Mouse (Mus musculus) stomach, postnatal 0 days (tissue): Measurements from ENCODE around the gene Efcab1.

Experiments
- CTCF ChIP-seq: IDR thresholded peaks from 2 replicates; pipeline ENCODE4 v1.5.1; 2016; ENCODE audit warnings: antibody characterized with exemption, low read depth, mild to moderate bottlenecking, moderate library complexity
- EP300 ChIP-seq: optimal IDR thresholded peaks from 2 replicates; pipeline ENCODE3; 2016; ENCODE audit warnings: antibody characterized with exemption

GRCm38 (mm10) chr16:15014724-15015123, 108.3 kb downstream of the Efcab1 start:
- TF ChIP-seq CTCF, result no peak
- no peak for TF ChIP-seq EP300
